Mouse (Mus musculus): ENCODE measurements around the gene Loxl3.

DNA sequence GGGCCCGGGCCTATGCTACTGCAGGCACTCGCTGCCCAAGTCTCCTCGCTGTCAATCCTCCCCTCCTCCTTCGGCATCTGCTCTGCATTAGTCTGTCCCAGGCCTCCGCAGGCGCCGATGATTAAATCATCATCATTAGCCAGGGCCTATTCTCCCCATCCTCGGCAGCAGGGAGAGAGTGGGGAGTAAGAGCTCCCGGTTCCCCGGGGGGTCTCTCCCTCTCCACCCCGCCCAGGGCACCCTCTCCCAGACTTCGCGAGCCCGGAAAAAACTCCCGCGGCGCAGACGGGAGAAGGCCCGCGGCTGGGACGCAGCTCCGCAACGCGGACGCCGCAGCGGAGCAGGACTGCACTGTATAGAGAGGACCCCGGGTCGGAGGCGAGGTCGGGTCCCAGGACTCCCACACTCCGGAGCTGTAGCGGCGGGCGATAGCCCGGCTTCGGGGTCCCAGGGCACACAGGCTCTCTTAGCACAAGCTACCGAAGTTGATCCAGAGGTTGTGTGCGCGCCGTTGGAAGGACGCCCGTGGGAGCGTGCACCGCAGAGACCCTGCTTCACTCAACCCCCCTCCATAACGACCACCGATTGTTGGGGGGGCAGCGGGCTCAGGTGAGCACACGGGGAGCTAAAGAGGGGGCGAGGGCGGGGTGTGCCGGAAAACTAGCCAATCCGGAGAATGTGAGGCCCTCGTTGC is 43.8 kb downstream of the Loxl3 start, which contains the start of gene Pcgf1:
- TF ChIP-seq CTCF (IDR thresholded peaks at IDR 0.05; ENCODE audit: insufficient read depth, low read length) (no peak), POLR2A (IDR thresholded peaks at IDR 0.05; ENCODE audit: borderline replicate concordance, extremely low read depth, low read depth, low read length) (no peak)
